Mouse (Mus musculus) G1E (cell line): Measurements from ENCODE around the gene Prtn3. TPM values are rescaled to one million over a fixed set of nuclear protein-coding genes. Genes with fewer than 3 reads are reported as not detected.
"Not testable (repeated sequence)": the region's sequence is repeated elsewhere in the genome, so short reads cannot be mapped to it uniquely, and the experiment has no call there.

Experiments used
- ATAC-seq: 2 replicates; pipeline ENCODE4 v1.8.0; 2016; ENCODE audit warnings: mild to moderate bottlenecking; ENCODE audit not compliant: insufficient number of reproducible peaks, poor library complexity, low FRiP score, severe bottlenecking; ENCODE audit errors: extremely low read depth
- DNase-seq: peaks from one replicate; pipeline ENCODE4 v3.0.0; 2012; ENCODE audit warnings: low spot score
- H3K27me3 ChIP-seq: 2 replicates; pipeline ENCODE4 v1.6.1; 2012; ENCODE audit warnings: mild to moderate bottlenecking, low read length, inconsistent platforms; ENCODE audit not compliant: insufficient read depth
- H3K36me3 ChIP-seq: replicated peaks from 2 replicates; pipeline ENCODE3; 2012; ENCODE audit warnings: mild to moderate bottlenecking, inconsistent platforms
- H3K4me1 ChIP-seq: 2 replicates; pipeline ENCODE4 v1.6.1; 2012; ENCODE audit warnings: low read depth, low read length, inconsistent platforms, mixed read lengths; ENCODE audit not compliant: insufficient read depth
- H3K4me3 ChIP-seq: 2 replicates; pipeline ENCODE4 v1.5.1; 2012; ENCODE audit warnings: low read depth, mild to moderate bottlenecking, inconsistent platforms, low read length, moderate library complexity, mixed read lengths
- H3K9me3 ChIP-seq: replicated peaks from 2 replicates; pipeline ENCODE4 v1.6.1; 2012; ENCODE audit warnings: inconsistent platforms
- CTCF ChIP-seq: IDR thresholded peaks from 2 replicates; pipeline ENCODE4 v1.5.1; 2012; ENCODE audit warnings: low read depth, low read length, inconsistent platforms, mixed read lengths
- GATA1 ChIP-seq: IDR thresholded peaks from 2 replicates; pipeline ENCODE4 v1.6.1; 2012; ENCODE audit warnings: borderline replicate concordance, low read length, inconsistent platforms, mixed read lengths
- GATA2 ChIP-seq: IDR thresholded peaks from 2 replicates; pipeline ENCODE4 v1.6.1; 2012; ENCODE audit warnings: low read depth, low read length, inconsistent platforms, borderline replicate concordance
- POLR2AphosphoS5 ChIP-seq: IDR thresholded peaks from 2 replicates; pipeline ENCODE4 v1.6.1; 2012; ENCODE audit warnings: low read depth, low read length, inconsistent platforms; ENCODE audit not compliant: insufficient replicate concordance
- TAL1 ChIP-seq: conservative IDR thresholded peaks from 2 replicates; pipeline ENCODE4 v1.6.1; 2012; ENCODE audit warnings: low read depth, low read length, inconsistent platforms, mixed read lengths
- polyA plus RNA-seq: library from polyadenylated mRNA; stranded (reverse); fragments of >175 nt; gene quantifications from 2 replicates; pipeline ENCODE4 v1.2.3, GENCODE M21; 2012
- total RNA-seq, 2 experiments: library from RNA; stranded (forward) in 1 of 2; stranded (reverse) in 1 of 2; fragments of 200-1000 nt in 1 of 2; fragments of >200 nt in 1 of 2; fragmentation: Nextera tagmentation in 1 of 2; gene quantifications; 2 replicates each; pipeline ENCODE4 v1.2.3; 2014 to 2017

The Prtn3 gene
- total and polyA plus RNA-seq, 3 experiments: 0.49 to 2.0 TPM; not detected in 1

DNA sequence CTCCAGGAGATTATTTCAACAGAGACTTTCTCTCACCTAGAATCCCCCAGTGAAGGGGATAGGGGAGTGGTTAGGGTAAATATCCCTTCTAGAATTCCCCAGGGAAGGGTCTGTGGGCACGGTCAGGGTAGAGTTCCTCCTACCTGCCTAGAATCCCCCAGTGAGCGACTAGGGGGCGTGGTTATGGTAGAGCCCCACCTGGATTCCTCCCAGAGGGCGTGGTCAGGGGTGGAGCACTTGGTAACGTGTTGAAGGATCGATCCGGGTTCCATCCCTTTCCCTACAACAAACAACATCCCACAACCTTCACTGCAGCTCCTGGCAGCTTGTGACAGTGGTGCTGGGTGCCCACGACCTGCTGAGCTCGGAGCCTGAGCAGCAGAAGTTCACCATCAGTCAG, 6.4 kb downstream of the Prtn3 start:
- Histone ChIP-seq H3K36me3 (no peaks in the 10 kb centered on the region), H3K9me3 (no peaks in the 10 kb centered on the region), H3K27me3 (peaks cover 36% of the 10 kb centered on the region), H3K4me1 (peaks cover 79% of the 10 kb centered on the region), H3K4me3 (no peak overlapping the region)
- DNase-seq (no peak), ATAC-seq (no peak)
- TF ChIP-seq POLR2AphosphoS5 (no peak), TAL1 (no peak), GATA2 (no peak), CTCF (no peak), GATA1 (no peak)

DNA sequence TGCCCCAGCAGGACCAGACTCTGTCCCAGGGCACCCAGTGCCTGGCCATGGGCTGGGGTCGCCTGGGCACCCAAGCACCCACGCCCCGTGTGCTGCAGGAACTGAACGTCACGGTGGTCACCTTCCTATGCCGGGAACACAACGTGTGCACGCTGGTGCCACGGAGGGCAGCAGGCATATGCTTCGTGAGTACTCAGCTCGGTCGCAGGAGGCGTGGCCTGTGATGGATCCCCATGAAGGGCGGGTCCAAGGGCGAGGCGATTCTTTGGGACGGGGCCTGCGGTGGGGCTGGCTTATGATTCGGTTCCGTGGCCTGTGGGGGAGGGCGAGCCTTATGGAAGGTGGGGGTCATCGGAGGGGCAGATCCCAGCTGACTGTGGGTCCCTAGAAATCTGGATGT, 7.7 kb downstream of the Prtn3 start:
- ATAC-seq (no peak), DNase-seq (no peak)
- no peak overlapping the region; the same call in 1 of the 2 replicates for H3K4me3 ChIP-seq

DNA sequence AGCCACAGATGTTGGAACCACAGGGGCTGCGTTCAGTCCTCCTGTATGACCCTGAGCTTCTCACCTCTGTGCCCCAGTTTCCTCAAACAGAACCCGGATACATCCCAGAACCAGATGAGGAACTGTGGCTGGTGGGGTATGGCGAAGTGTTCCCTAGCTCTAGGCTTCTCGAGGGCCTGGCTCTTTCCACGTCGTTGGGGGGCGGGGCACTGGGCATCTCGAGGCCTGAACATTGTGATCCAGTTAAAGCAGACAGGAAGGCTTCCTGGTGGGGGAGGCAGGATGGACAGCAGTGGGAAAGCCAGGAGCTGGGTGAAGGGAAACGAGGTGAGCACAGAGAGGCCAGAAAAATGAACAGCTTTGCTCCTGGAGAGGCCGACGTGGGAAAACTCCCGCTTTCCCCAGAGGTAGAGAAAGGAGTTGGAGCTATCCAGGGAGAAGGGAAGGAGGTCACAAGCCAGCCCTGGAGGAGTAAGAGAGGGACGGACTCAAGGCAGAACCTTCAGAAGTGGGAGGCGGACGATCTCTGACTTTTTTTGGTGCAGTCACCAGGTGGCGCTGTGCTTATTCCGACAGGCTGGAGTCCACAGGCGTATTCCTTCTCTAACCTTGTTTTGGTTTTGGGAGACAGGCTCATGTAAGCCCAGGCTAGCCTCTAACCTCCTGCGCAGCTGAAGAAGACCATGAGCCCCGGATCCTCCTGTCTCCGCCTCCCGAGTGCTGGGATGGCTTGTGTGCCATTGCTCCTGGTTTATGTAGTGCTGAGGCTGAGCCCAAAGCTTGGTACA, 9.2 kb downstream of the Prtn3 start:
- ATAC-seq: no peak

More for the DNA sequence above, 7.7 kb downstream of the Prtn3 start:
- no peaks in the 10 kb centered on the region for H3K9me3 ChIP-seq
- H3K4me1 ChIP-seq: peaks cover 68% of the 10 kb centered on the region
- no peaks in the 10 kb centered on the region for H3K36me3 ChIP-seq
- no peak for TF ChIP-seq GATA2
- H3K27me3 ChIP-seq: peaks cover 45% of the 10 kb centered on the region

DNA sequence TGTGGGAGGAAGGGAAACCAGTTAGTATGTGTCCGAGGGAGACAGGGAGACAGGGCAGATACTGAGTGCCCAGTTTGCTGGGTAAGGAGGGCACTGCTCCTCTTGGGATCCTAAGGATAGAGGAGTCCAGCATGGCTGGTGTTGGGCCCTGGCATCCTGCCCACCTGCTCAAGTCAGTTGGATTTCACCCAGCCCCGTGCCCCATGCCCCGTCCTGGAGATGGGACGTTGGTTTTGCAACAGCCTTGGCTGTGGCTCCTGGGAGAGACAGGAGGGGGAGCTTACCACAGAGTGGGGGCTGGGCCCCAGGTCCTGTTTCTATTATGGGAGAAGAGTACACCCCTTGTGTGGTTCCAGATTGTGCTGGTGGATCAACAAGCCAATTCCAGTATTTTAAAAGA, 10.2 kb downstream of the Prtn3 start:
- no peaks in the 10 kb centered on the region for H3K36me3 ChIP-seq
- ATAC-seq (no peak), DNase-seq (no peak)
- peaks cover 49% of the 10 kb centered on the region for H3K4me1 ChIP-seq
- TF ChIP-seq CTCF: no peak
- TF ChIP-seq TAL1: no peak
- TF ChIP-seq GATA2: no peak
- TF ChIP-seq POLR2AphosphoS5: no peak
- no peak for TF ChIP-seq GATA1
- H3K27me3 ChIP-seq: peaks cover 56% of the 10 kb centered on the region
- no peak overlapping the region for H3K4me3 ChIP-seq
- H3K9me3 ChIP-seq: no peaks in the 10 kb centered on the region

More for the DNA sequence above, 9.2 kb downstream of the Prtn3 start:
- H3K36me3 ChIP-seq: no peaks in the 10 kb centered on the region
- no peaks in the 10 kb centered on the region for H3K9me3 ChIP-seq
- TF ChIP-seq POLR2AphosphoS5 (no peak), CTCF (peak; percentile 70)
- DNase-seq: peak; percentile 62
- peaks cover 57% of the 10 kb centered on the region for H3K27me3 ChIP-seq
- H3K4me1 ChIP-seq: peaks cover 55% of the 10 kb centered on the region
- no peak overlapping the region for H3K4me3 ChIP-seq

DNA sequence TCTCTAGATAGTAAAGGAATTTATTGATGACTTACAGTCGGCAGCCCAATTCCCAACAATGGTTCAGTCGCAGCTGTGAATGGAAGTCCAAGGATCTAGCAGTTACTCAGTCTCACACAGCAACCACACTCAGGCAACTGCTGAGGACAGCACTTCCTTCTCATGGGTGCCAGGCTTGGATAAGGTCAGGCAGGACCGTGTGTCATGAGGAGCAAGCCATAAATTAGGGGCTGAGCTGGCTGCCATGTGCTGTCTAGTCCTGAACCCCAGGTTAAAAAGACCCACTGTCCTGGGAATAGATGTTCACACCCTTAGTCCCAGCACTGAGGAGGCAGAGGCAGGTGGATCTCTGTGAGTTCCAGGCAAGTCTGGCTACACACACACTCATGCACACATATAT, 10.7 kb downstream of the Prtn3 start:
- not testable (repeated sequence) for H3K4me3 ChIP-seq, H3K36me3 ChIP-seq, H3K9me3 ChIP-seq, ATAC-seq, DNase-seq
- H3K4me1 ChIP-seq: peaks cover 44% of the 10 kb centered on the region
- peaks cover 56% of the 10 kb centered on the region for H3K27me3 ChIP-seq

DNA sequence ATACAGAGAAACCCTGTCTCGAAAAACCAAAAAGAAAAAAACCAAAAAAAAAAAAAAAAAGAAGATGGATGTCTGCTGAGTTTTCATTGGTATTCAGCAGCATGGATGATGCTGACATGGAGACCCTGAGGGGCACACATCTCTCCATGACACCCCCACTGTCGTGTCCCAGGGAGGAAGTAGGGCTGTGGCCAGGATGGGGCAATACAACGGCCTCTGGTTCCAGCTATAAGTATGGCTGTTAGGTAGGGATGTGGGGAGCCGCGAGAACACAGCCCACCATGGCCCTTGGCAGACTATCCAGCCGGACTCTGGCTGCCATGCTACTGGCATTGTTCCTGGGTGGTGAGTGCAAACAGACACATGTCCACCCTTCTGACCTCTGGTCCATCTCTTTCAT, 11.8 kb downstream of the Prtn3 start, which contains the start of gene Elane:
Gene Elane, plus strand, starts transcription at position 194 of the 400 bp plus-strand sequence.
- H3K4me1 ChIP-seq: peaks cover 39% of the 10 kb centered on the region
- peaks cover 56% of the 10 kb centered on the region for H3K27me3 ChIP-seq
- H3K4me3 ChIP-seq: no peak within 1 kb of the TSS
- no peaks in the 10 kb centered on the region for H3K9me3 ChIP-seq
- no peak for TF ChIP-seq GATA1
- TF ChIP-seq POLR2AphosphoS5: no peak
- no peak for TF ChIP-seq CTCF
- TF ChIP-seq TAL1: no peak
- no peak for TF ChIP-seq GATA2
- DNase-seq (no peak), ATAC-seq (no peak)
- H3K36me3 ChIP-seq: no peaks in the 10 kb centered on the region

DNA sequence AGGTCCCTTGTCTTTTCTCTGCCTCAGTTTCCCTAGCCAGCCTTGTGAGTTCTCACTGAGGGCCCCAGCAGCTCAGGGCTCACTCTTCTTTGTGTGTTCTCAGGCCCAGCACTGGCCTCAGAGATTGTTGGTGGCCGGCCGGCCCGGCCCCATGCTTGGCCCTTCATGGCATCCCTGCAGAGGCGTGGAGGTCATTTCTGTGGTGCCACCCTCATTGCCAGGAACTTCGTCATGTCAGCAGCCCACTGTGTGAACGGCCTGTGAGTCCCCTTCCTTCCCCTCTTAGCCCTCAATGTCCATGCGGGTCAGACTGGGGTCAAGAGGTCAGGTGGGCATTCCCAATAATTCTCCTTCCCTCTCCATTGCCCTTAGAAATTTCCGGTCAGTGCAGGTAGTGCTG, 12.3 kb downstream of the Prtn3 start:
- peaks cover 59% of the 10 kb centered on the region for H3K27me3 ChIP-seq
- H3K36me3 ChIP-seq: no peaks in the 10 kb centered on the region
- DNase-seq (no peak), ATAC-seq (no peak)
- no peak overlapping the region for H3K4me3 ChIP-seq
- no peak for TF ChIP-seq GATA2
- no peak for TF ChIP-seq GATA1
- TF ChIP-seq TAL1: no peak
- TF ChIP-seq CTCF: no peak
- no peak for TF ChIP-seq POLR2AphosphoS5
- H3K9me3 ChIP-seq: no peaks in the 10 kb centered on the region
- peaks cover 34% of the 10 kb centered on the region for H3K4me1 ChIP-seq
